Mouse (Mus musculus) midbrain, embryonic 14.5 days (tissue): ENCODE data around the gene Dcaf4. TPM values are rescaled to one million over a fixed set of nuclear protein-coding genes. Genes with fewer than 3 reads are reported as not detected.
A peak's percentile ranks its signal among the peaks of the same experiment; 100 is the strongest.

Experiments used
- ATAC-seq: fragments of 200-750 bp; cut with Nextera tagmentation; 2 replicates; pipeline ENCODE4 v1.8.0; 2017; ENCODE audit warnings: moderate number of reproducible peaks, moderate library complexity; ENCODE audit not compliant: low FRiP score, low TSS enrichment
- DNase-seq: peaks from one replicate; pipeline ENCODE4 v3.0.0-alpha.2; 2015
- H3K27ac ChIP-seq: fragments of 300-500 bp; sonication (generic); replicated peaks from 2 replicates; pipeline ENCODE4 v1.5.1; 2014; ENCODE audit warnings: mild to moderate bottlenecking, low read depth, low read length, moderate library complexity
- H3K27me3 ChIP-seq: fragments of 300-500 bp; sonication (generic); 2 replicates; pipeline ENCODE4 v1.6.1; 2014; ENCODE audit warnings: low read length, control low read depth, mixed read lengths; ENCODE audit not compliant: control insufficient read depth, insufficient read depth
- H3K36me3 ChIP-seq: fragments of 300-500 bp; sonication (generic); 2 replicates; pipeline ENCODE4 v1.6.1; 2014; ENCODE audit warnings: low read length, control low read depth; ENCODE audit not compliant: control insufficient read depth, insufficient read depth
- H3K4me1 ChIP-seq: fragments of 300-500 bp; sonication (generic); 2 replicates; pipeline ENCODE4 v1.6.1; 2014; ENCODE audit warnings: mild to moderate bottlenecking, antibody characterized with exemption, low read length, control low read depth; ENCODE audit not compliant: control insufficient read depth, insufficient read depth
- H3K4me2 ChIP-seq: fragments of 300-500 bp; sonication (generic); 2 replicates; pipeline ENCODE4 v1.6.1; 2014; ENCODE audit warnings: mild to moderate bottlenecking, low read length, moderate library complexity
- H3K4me3 ChIP-seq: fragments of 300-500 bp; sonication (generic); replicated peaks from 2 replicates; pipeline ENCODE4 v1.5.1; 2014; ENCODE audit warnings: low read depth, low read length
- H3K9ac ChIP-seq: fragments of 300-500 bp; sonication (generic); replicated peaks from 2 replicates; pipeline ENCODE4 v1.6.1; 2014; ENCODE audit warnings: mild to moderate bottlenecking, low read length, moderate library complexity
- H3K9me3 ChIP-seq: fragments of 300-500 bp; sonication (generic); 2 replicates; pipeline ENCODE4 v1.6.1; 2016; ENCODE audit warnings: low read length, control low read depth, mixed read lengths; ENCODE audit not compliant: control insufficient read depth
- WGBS: fragments of 180-500 bp; shearing (Covaris S2); extraction: QIAGEN DNeasy Blood & Tissue Kit; methylation state at CpG from one replicate; pipeline ENCODE4 v1.1.7; 2014; 5-methylcytosine and 5-hydroxymethylcytosine counted together
- polyA plus RNA-seq: library from polyadenylated mRNA; unstranded; fragments of >200 nt; fragmentation: Nextera tagmentation; extraction: Ambion mirVana; gene quantifications from 2 replicates; pipeline ENCODE4 v1.2.1, GENCODE M21; 2014

Dcaf4 gene
- polyA plus RNA-seq, 1 experiment from 2014 or later: 41.4 TPM

DNA sequence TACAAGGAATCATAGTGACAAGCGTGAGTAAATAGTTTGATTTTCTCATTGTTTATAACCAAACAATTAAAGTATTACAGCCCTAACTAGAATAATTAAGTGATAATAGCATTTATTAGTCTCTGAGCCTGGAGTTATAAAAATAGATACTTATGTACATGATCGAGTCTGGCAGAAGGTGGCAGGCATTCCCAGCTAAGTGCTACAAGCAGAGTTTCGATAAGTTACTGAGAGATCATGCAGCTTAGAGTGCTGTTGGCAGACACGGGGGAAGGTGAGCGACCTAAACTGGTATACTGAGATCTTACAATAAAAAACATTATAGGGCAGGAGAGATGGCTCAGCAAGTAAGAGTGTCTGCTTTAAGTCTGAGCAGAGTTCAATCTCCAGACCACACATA is 36.6 kb upstream of the Dcaf4 start:
- ATAC-seq: no peak
- Histone ChIP-seq H3K27ac (no peak overlapping the region), H3K9ac (no peak overlapping the region), H3K4me1 (peaks cover 14% of the 10 kb centered on the region), H3K27me3 (no peaks in the 10 kb centered on the region), H3K9me3 (no peaks in the 10 kb centered on the region), H3K4me2 (no peak overlapping the region), H3K36me3 (no peaks in the 10 kb centered on the region), H3K4me3 (no peak overlapping the region)
- 76% methylated on average over 5 of the region's 5 CpGs for WGBS
- DNase-seq: no peak

DNA sequence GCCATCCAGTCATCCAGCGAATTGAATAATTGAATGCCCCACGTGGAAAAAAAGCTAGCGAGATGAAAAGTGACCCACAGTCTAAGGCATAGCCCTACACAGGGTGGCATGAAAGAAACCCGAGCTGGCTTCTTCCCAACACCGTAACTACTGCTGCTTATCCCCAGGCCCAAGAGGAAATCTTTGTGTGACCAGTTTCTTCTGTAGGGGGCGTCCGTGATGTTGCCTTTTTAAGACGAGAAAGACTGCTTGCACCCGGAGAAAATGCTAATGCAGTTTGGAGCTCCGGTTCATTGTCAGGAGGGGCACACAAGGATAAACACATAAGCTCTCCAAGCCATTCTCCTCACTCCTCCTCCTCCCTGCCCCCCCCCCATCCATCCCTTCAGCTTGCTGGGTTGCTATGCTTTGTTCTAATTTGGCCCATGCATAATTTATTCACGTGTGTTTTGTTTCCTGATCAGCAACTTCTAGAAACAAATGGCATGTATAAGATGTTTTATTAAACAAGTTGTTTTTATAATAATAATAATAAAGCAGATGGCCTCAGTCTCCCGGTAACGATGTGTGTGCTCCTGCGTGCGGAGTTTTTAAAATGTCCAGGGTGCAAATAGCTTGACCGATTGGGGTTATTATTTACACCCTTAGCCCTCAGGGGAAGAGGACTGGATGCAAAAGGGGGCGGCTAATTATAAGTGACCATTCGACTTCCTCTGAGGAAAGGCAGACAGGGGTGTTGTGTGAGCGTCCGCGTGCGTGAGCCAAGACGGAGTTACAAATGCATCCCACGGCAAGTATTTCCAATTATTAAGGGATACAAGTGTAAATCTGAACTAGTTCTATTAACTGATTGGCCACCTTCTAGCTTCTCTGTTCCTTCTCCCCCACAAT is 35.2 kb upstream of the Dcaf4 start:
- ATAC-seq (no peak), DNase-seq (peak; percentile 80)
- peak overlapping the region; percentile 81 for H3K4me2 ChIP-seq
- peak overlapping the region; percentile 75 for H3K4me3 ChIP-seq
- peak overlapping the region; percentile 85; the same call in 1 of the 2 replicates for H3K27ac ChIP-seq
- H3K4me1 ChIP-seq: peaks cover 20% of the 10 kb centered on the region
- 0 out of 2 replicates have a peak, but pooled peaks cover 4% of the 10 kb centered on the region for H3K27me3 ChIP-seq
- WGBS: under 1% methylated on average over 24 of the region's 24 CpGs
- no peaks in the 10 kb centered on the region for H3K36me3 ChIP-seq
- H3K9ac ChIP-seq: peak overlapping the region; percentile 80
- no peaks in the 10 kb centered on the region for H3K9me3 ChIP-seq

DNA sequence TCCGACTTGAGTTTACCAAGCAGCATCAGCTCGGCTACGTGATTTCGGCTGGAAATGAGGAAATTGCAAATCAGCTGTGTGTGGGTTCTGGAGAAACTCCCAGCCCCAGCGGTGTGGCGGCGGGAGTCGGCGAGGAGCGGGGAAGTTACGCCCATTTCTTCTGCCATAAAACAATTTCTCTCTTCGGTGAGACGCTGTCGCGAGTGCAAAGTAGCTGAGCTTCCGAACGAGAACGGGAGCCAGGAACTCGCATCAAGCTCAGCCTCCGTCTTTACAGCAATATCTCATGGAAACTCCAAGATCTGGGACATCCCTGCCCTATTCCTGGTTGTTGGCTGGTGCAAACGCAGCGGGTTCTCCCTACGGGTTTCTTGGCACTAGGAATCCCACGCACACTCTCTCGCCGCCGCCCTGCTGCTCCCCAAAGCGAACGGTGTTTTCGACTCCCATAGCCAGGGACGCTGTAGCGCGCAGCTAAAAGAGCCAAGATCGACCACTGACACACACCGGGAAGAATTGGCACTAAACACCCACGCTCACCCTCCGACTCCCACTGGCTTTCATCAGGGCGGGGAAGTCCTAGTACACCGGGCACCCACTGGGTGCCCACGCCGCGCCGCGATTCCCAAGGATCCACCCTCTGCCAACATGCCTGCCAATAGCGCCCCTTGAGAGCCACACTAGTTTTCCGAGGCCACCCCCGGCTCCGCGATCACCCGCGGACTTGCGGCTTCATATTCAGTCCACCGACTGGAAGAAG is 34.2 kb upstream of the Dcaf4 start:
- 0% methylated on average over 53 of the region's 53 CpGs for WGBS
- Histone ChIP-seq H3K4me1 (peaks cover 20% of the 10 kb centered on the region), H3K27me3 (0 out of 2 replicates have a peak, but pooled peaks cover 4% of the 10 kb centered on the region), H3K27ac (peak overlapping the region; percentile 85), H3K36me3 (no peaks in the 10 kb centered on the region), H3K9ac (peak overlapping the region; percentile 80), H3K4me2 (peak overlapping the region; percentile 81), H3K4me3 (peak overlapping the region; percentile 75), H3K9me3 (no peaks in the 10 kb centered on the region)
- ATAC-seq: no peak
- peak; percentile 70 for DNase-seq

- Histone ChIP-seq H3K27me3 (0 out of 2 replicates have a peak, but pooled peaks cover 4% of the 10 kb centered on the region), H3K9ac (peak overlapping the region; percentile 80), H3K27ac (peak overlapping the region; percentile 85), H3K9me3 (no peaks in the 10 kb centered on the region), H3K36me3 (no peaks in the 10 kb centered on the region), H3K4me3 (peak overlapping the region; percentile 75), H3K4me1 (peaks cover 20% of the 10 kb centered on the region), H3K4me2 (peak overlapping the region; percentile 81)
- WGBS: under 1% methylated on average over 73 of the region's 73 CpGs
- ATAC-seq (peak; percentile 56), DNase-seq (peak; percentile 75)
Measured at GRCm38 (mm10) chr12:83486671-83487461, 33.4 kb upstream of the Dcaf4 start.

GRCm38 (mm10) chr12:83487476-83487991 is 32.7 kb upstream of the Dcaf4 start, which contains the start of gene Dpf3:
Dpf3 (minus strand) TSS chr12:83487716.
- Histone ChIP-seq H3K27me3 (0 out of 2 replicates have a peak, but pooled peaks cover 4% of the 10 kb centered on the region), H3K27ac (peak within 1 kb of the TSS; percentile 85), H3K9ac (peak within 1 kb of the TSS; percentile 80), H3K4me3 (peak within 1 kb of the TSS; percentile 75), H3K4me2 (peak within 1 kb of the TSS; percentile 81), H3K36me3 (no peaks in the 10 kb centered on the region), H3K9me3 (no peaks in the 10 kb centered on the region), H3K4me1 (peaks cover 20% of the 10 kb centered on the region)
- under 1% methylated on average over 31 of the region's 31 CpGs for WGBS
- DNase-seq: peak; percentile 97
- peak; percentile 94 for ATAC-seq

DNA sequence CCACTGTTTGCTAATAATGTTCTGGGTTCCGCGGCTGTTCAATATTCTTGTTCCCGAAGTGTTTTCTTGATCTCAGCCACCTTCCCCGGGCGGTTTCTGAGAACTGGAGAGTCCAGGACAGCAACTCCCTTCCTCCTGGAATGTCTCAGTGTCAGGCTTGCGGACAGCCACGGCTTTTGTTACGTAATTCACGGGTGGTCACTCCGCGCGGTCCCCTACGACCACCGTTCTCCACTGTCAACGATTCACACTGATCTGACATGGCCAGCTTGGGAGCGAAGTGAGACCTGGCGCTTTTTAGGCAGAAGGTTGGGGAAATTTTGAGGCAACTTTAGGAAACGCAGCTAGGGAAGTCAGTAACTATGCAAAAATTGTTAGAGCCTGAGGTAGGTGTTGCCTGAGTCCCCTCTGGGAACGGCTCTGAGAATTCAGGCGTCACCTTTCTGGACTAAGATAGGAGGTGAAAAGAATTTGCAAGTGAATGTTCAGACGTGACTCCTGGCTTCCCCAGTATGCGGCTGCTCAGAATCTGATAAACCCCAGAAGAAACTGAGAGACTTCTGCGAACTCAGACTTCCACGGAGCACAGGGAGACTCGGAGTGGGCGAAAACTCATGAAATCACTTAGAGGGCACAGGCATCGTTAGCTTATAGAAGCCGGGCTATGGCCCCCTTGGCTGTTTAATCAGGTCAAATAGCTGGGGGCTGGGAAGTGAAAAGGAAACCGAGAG is 31.9 kb upstream of the Dcaf4 start:
- no peak for DNase-seq
- 0 out of 2 replicates have a peak, but pooled peaks cover 4% of the 10 kb centered on the region for H3K27me3 ChIP-seq
- H3K4me3 ChIP-seq: peak overlapping the region; percentile 75
- under 1% methylated on average over 29 of the region's 29 CpGs for WGBS
- peak overlapping the region; percentile 24; the same call in 1 of the 2 replicates for H3K9ac ChIP-seq
- 0 out of 2 replicates have a peak overlapping the region, but pooled peaks have one; percentile 20 for H3K27ac ChIP-seq
- peak overlapping the region; percentile 81 for H3K4me2 ChIP-seq
- no peak for ATAC-seq
- no peaks in the 10 kb centered on the region for H3K9me3 ChIP-seq
- peaks cover 20% of the 10 kb centered on the region for H3K4me1 ChIP-seq
- no peaks in the 10 kb centered on the region for H3K36me3 ChIP-seq

- no peak overlapping the region for H3K4me2 ChIP-seq
- DNase-seq: peak; percentile 23
- WGBS: 24% methylated on average over 2 of the region's 2 CpGs
- H3K9ac ChIP-seq: no peak overlapping the region
- peaks cover 15% of the 10 kb centered on the region for H3K4me1 ChIP-seq
- no peak overlapping the region for H3K4me3 ChIP-seq
- H3K36me3 ChIP-seq: no peaks in the 10 kb centered on the region
- H3K27ac ChIP-seq: no peak overlapping the region
- ATAC-seq: no peak
- no peaks in the 10 kb centered on the region for H3K9me3 ChIP-seq
- H3K27me3 ChIP-seq: 0 out of 2 replicates have a peak, but pooled peaks cover 4% of the 10 kb centered on the region
Measured at GRCm38 (mm10) chr12:83489748-83490147, 30.5 kb upstream of the Dcaf4 start.
